Mouse (Mus musculus) gastrocnemius, postnatal 14 days (tissue): ENCODE results near the gene Ubxn4. TPM values are rescaled to one million over a fixed set of nuclear protein-coding genes. Genes with fewer than 3 reads are reported as not detected.
"Not testable (repeated sequence)": the region's sequence is repeated elsewhere in the genome, so short reads cannot be mapped to it uniquely, and the experiment has no call there.

ENCODE experiments used
- DNase-seq: peaks from one replicate; pipeline ENCODE4 v3.0.0; 2021; ENCODE audit warnings: mixed read lengths
- intact Hi-C: fragments of 180-260 bp; cut with DNase I; formaldehyde crosslinking; loops from one replicate; pipeline ENCODE4 v1.15.1; 2025; ENCODE audit warnings: low total_unique reads
- microRNA-seq, 2 experiments: library from miRNA; unstranded; fragments of <30 nt; microRNA quantifications; one replicate each; pipeline ENCODE4 v1.2.0; 2021
- total RNA-seq, 2 experiments: library from RNA; stranded (reverse); gene quantifications; 2 replicates each; pipeline ENCODE4 v1.2.3; 2021

The Ubxn4 gene
- total RNA-seq, 2 experiments from 2014 or later = 34.5 to 37.9 TPM

DNA sequence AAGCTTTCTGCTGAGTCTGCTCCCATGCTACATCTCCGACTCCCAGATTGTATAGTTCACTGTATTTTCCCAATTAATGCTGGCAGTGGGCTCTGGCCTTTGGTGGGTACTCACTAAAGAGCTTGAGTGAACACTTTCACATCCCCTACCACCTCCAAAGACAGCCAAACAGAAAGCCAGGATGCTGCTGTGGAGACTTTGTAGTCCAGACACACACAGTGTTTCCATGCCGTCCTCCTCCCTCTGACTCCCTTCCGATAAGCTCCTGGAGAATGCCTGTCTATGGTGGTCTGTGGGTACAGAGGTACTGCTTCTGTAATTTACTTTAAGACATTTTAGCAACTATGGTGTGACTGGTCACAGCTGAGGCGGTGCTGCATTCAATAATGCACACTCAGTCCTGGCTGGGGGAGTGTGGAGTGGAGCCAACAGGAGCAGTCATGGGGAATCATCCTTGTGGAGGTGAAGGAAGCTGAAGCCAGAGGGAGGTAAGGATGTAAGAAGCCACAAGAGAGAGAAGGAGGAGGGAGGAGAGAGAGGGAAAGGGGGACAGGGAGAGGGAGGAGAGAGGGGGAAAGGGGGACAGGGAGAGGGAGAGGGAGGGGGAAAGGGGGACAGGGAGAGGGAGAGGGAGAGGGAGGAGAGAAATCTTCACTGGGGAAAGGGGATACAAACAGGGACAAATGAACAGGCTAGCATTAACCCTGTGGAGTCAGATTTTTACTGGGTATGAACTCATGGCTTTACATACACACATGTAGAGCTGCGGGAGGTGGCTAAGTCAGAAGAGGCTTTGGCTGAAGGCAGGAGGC is 52.2 kb downstream of the Ubxn4 start:
- intact Hi-C loops = no loop called here
- DNase-seq = no peak

DNA sequence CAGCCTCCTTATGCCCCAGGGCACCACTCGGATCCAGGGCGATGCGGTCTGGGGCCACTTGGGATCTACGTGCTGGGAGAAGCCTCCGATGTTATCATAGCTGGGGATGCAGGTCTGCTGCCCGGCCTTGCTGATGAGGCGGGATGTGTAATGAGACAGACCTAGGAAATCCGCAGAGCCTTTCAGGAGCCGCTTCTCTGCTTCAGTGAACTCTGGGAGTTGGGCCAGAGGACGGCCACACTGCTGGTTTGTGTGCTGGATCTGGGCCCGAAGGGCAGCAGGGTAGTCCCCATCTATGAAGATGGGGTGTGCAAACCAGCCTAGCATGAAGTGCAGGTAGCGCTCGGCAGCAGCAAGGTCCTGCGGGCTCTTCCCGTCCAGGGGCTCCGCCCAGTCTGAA is 60.1 kb downstream of the Ubxn4 start:
- intact Hi-C loops = no loop called here

DNA sequence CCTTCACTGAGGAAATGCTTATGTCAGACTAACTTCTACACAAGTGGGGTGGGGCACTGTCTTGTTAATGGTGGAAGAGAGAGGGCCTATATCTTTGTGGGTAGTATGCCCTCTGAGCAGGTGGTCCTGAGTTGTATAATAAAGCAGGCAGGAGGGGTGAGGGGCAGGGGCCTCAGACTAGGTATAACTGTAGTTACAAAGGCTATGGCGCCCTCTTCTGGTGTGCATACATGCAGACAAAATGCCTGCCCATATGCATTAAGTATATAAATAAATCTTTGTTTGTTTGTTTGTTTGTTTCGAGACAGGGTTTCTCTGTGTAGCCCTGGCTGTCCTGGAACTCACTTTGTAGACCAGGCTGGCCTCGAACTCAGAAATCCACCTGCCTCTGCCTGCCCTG is 65.3 kb downstream of the Ubxn4 start:
- no peak for DNase-seq
- intact Hi-C loops = no loop called here

More for the DNA sequence above, 60.1 kb downstream of the Ubxn4 start:
- no peak for DNase-seq

DNA sequence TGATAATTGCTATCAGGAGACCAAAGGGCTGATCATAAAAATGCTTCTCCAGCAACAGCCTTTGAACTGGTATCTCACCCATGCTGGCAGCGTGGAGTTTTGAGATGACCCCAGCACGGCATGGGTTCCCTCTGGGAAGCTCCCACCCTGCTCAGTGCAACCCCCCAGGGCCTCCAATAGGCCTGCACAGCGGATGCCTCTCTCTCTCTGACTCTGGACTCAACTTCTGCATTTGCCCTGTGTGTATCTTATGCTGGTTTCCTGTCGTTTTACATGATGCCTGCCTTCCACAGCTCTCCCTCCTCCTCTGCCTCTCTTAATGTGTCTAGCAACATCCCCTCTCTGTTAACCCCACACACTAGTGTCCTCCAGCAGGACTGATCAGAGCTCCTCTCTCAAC is 70.9 kb downstream of the Ubxn4 start:
- no peak for DNase-seq
- intact Hi-C loops = no loop called here

DNA sequence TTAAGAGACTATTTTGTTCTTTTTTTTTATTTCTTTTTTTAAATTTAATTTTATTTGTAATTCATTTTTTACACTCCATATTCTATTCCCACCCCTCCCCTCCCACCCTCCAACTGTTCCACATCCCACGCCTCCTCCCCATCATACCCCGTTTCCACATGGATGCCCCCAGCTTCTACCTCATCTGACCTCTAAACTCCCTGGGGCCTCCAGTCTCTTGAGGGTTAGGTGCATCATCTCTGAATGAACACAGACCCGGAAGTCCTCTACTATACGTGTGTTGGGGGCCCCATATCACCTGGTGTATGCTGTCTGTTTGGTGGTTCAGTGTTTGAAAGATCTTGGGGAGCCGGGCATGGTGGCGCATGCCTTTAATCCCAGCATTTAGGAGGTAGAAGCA is 75.5 kb downstream of the Ubxn4 start:
- DNase-seq, intact Hi-C loops: not testable (repeated sequence)

DNA sequence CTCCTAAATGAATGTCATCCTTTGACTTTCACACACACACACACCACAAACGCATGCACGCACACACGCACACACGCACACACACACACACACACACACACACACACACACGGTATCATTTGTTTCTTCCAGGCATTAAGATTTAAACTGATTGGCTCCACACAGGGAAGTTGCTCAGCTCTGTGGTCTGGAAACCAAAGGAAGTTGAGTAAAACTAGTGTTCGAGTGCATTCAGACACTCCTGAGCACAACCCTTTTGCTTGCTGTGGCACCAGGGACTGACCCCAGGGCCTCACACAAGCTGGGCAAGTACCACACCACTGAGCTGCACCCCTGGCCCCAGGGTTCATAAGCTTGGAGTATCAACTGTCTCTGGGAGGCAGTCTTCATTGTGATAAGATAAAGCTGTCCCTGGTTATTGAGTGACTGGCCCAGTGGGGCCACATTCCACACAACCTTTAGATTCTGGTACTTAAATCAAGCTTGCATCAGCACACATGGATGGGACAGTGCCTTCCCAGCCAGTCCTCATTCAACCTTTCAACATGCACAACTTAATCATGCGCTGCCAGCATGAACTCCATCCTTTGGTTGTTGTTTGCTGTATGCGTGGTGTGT is 79.4 kb downstream of the Ubxn4 start:
- intact Hi-C loops = no loop called here
- DNase-seq = no peak

DNA sequence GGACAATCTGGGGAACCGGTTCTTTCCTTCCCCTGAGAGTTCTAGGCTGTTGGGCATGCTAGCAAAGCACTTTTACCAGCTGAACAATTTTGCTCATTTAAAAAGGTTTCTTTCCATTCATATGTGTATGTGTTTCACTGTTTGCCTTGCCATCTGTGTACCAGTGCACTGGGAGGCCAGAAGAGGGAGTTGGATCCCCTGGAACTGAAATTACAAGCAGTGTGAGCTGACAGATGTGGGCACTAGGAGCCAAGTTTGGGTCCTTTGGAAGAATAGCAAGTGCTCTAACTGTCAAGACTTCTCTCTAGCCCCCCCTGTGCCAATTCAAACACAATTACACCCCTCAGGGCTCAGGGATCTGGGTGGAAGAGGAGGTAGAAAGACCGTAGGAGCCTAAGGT is 81.0 kb downstream of the Ubxn4 start:
- DNase-seq = no peak
- intact Hi-C loops = no loop called here

DNA sequence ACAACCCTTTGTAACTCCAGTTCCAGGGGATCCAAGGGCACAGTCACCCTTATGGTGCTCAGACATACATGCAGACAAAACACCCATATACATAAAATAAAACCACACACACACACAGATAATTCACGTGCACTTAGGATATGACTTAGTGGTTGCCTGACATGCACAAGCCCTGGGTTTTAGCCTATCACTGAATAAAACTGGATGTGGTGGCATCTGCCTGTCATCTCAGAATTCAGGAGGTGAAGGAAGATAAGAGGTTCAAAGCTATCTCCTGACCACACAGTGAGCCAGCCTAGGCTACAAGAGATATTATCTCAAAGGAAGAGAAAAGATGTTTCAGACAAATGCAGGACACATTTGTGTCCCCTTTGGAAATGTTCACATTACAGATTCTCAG is 83.4 kb downstream of the Ubxn4 start:
- intact Hi-C loops = no loop called here
- no peak for DNase-seq

DNA sequence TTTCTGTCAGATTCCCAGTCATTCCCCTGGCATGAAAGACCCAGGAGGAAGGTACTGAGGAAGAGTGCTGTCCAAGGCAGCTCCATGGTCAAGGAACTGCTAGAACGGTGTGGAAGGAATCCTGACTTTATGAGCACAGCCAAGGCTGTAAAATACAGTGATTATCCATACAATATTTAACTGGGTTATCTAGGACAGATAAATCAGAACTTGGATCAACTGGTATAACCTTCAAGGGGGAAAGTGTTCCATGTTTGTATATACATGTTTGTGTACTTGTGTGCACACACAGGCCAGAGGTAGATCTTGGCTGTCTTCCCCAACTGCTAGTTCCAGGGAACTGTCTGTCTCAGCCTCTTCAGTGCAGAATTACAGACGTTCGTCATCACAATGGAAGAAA is 84.5 kb downstream of the Ubxn4 start, which contains the start of gene Lct:
Gene Lct, minus strand, starts transcription at position 101 of the 400 bp plus-strand sequence.
- intact Hi-C loops = no loop called here
- DNase-seq = no peak

Small RNA genes lying within 50 kb of the gene (microRNA-seq; reads per million reads assigned to microRNA genes)
- 922 to 1,840 reads per million in 2 experiments for gene Mir128-1

Other genes starting within 250 kb of the Ubxn4 start
- 1 to 10 TPM; 3.9 to 5.3 TPM for gene Zranb3, start 140.9 kb upstream of the Ubxn4 start, total RNA-seq
- 10 to 100 TPM; 44.9 to 57.4 TPM for gene R3hdm1, start 140.7 kb upstream of the Ubxn4 start, total RNA-seq
- not detected for gene Lct, start 84.4 kb downstream of the Ubxn4 start, total RNA-seq
- 1 to 10 TPM; 6.6 to 9.7 TPM for gene Mcm6, start 115.7 kb downstream of the Ubxn4 start, total RNA-seq
- gene Dars, start 173.4 kb downstream of the Ubxn4 start, total RNA-seq = 10 to 100 TPM; 68.7 to 70.2 TPM